Mouse (Mus musculus): ENCODE results near the gene Smim8. TPM values are rescaled to one million over a fixed set of nuclear protein-coding genes. Genes with fewer than 3 reads are reported as not detected.
"Not testable (repeated sequence)": the region's sequence is repeated elsewhere in the genome, so short reads cannot be mapped to it uniquely, and the experiment has no call there.

The Smim8 gene
- polyA plus RNA-seq, 1 experiment from 2014 or later, result 43.4 TPM

DNA sequence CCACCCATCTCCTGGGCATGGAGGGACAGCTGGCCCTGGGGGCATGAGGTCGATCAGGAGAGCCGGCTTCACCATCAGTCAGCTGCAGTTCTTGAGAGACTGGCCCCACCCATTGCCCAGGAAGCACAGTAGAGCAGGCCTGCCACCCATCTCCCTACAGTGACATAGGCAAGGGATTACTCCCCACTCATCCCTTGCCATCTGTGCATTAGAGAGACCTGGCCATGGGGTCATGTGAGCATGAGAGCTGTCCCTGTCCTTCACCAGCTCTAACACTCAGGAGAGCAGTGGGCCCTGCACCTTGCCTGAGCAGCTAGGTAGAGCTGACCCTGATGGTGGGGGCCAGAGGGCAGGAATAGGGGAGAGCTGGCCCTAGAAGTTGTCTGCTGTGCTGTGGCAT lies 7.4 kb upstream of the Smim8 start:
- no peak overlapping the region for H3K9ac ChIP-seq (ENCODE audit: low read length)
- WGBS, result 64% methylated on average over 2 of the region's 2 CpGs
- no peak overlapping the region for H3K4me2 ChIP-seq (ENCODE audit: low read depth, low read length)
- no peak overlapping the region for H3K4me3 ChIP-seq (replicated peaks; ENCODE audit: low read length)
- H3K9me3 ChIP-seq (replicated peaks; ENCODE audit: control insufficient read depth, low read length), result no peaks in the 10 kb centered on the region
- no peaks in the 10 kb centered on the region for H3K36me3 ChIP-seq (ENCODE audit: control insufficient read depth, insufficient read depth, low read length)
- H3K27me3 ChIP-seq (ENCODE audit: control insufficient read depth, insufficient read depth, low read length), result no peaks in the 10 kb centered on the region
- ATAC-seq (ENCODE audit: insufficient read depth, low FRiP score), result peak; percentile 40; the same call in 1 of the 2 replicates
- no peak overlapping the region for H3K27ac ChIP-seq (ENCODE audit: low read length)
- no peaks in the 10 kb centered on the region for H3K4me1 ChIP-seq (ENCODE audit: control insufficient read depth, insufficient read depth, low read length)

DNA sequence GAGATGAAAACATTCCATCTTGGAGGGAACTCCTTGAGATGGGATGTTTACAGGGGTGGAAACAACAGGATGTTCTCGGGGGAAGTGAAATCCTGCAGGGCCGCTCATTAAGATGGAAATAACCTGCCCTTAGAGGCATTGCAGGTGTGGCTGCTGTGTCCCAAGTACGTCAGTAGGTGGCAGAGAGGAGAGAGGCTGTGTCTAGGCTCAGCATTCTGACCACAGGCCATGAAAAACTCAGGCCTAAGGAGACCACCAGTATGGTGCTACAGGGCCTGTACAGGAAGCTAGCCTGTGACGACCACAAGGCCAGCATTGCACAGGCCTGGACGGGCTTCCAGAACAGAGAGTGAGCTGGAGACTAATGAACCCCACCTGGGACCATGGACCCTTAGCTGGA lies 6.6 kb upstream of the Smim8 start:
- Histone ChIP-seq H3K36me3 (ENCODE audit: control insufficient read depth, insufficient read depth, low read length) (no peaks in the 10 kb centered on the region), H3K4me3 (replicated peaks; ENCODE audit: low read length) (no peak overlapping the region), H3K9ac (ENCODE audit: low read length) (no peak overlapping the region), H3K4me2 (ENCODE audit: low read depth, low read length) (no peak overlapping the region), H3K9me3 (replicated peaks; ENCODE audit: control insufficient read depth, low read length) (no peaks in the 10 kb centered on the region), H3K27ac (ENCODE audit: low read length) (no peak overlapping the region), H3K4me1 (ENCODE audit: control insufficient read depth, insufficient read depth, low read length) (no peaks in the 10 kb centered on the region), H3K27me3 (ENCODE audit: control insufficient read depth, insufficient read depth, low read length) (no peaks in the 10 kb centered on the region)
- 59% methylated on average over 5 of the region's 5 CpGs for WGBS
- ATAC-seq (ENCODE audit: insufficient read depth, low FRiP score), result no peak

DNA sequence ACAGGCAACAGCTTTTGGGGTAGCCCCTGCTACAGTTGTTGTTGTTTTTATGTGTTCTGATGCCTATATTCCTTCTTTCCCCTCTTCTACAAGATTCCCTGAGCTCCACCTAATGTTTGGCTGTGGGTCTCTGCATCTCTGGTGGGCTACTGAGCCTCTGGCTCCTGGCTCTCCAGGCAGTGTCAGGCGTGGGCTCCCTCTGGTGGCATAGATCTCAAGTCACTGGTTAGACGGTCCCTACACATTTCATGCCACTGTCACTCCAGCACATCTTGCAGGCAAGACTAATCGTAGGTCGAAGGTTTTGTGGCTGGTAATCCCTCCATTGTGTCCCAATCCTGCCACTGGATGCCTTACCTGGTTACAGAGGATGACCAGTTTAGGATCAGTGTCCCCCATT lies 4.5 kb upstream of the Smim8 start:
- H3K9me3 ChIP-seq (replicated peaks; ENCODE audit: control insufficient read depth, low read length), result no peaks in the 10 kb centered on the region
- H3K27ac ChIP-seq (ENCODE audit: low read length), result no peak overlapping the region
- no peak overlapping the region for H3K9ac ChIP-seq (ENCODE audit: low read length)
- H3K27me3 ChIP-seq (ENCODE audit: control insufficient read depth, insufficient read depth, low read length), result no peaks in the 10 kb centered on the region
- H3K36me3 ChIP-seq (ENCODE audit: control insufficient read depth, insufficient read depth, low read length), result no peaks in the 10 kb centered on the region
- 36% methylated on average over 4 of the region's 4 CpGs for WGBS
- H3K4me3 ChIP-seq (replicated peaks; ENCODE audit: low read length), result no peak overlapping the region
- no peaks in the 10 kb centered on the region for H3K4me1 ChIP-seq (ENCODE audit: control insufficient read depth, insufficient read depth, low read length)
- ATAC-seq (ENCODE audit: insufficient read depth, low FRiP score), result no peak
- no peak overlapping the region for H3K4me2 ChIP-seq (ENCODE audit: low read depth, low read length)

DNA sequence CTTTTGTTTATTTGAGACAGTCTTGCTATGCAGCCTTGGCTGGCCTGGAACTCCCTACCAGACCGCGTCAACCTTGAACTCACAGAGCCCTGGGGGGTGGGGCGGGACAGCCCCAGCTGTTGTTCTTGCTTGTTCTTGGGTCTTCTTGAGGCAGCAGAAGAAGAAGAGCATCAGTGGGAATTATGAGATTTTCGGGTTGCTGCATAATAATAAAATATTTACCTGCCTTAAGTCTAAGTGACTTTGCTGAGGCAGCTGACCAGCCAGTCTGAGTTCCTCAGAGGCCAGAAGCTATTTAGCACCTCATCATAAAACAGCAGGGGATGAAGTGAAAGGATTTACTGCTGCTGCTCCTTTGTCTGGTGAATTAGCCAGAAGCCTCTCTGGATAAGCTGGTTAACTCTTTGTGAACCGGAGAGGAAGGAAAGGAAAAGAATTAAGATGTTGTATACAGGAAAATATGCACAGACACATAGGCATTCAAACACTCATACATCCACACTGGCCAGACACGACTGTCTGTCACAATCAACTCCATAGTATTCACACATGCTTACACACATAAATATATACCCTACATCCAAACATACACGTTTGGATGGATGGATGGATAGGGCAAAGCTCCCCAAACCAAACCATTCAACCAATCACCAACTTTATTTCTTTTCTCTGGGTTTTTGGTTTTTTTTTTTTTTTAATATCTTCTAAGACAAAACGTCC lies 6.4 kb downstream of the Smim8 start:
- no peak overlapping the region for H3K9ac ChIP-seq (ENCODE audit: low read length)
- WGBS, result 21% methylated on average over 8 of the region's 8 CpGs
- ATAC-seq (ENCODE audit: insufficient read depth, low FRiP score), result no peak
- no peaks in the 10 kb centered on the region for H3K36me3 ChIP-seq (ENCODE audit: control insufficient read depth, insufficient read depth, low read length)
- no peak overlapping the region for H3K4me2 ChIP-seq (ENCODE audit: low read depth, low read length)
- no peaks in the 10 kb centered on the region for H3K4me1 ChIP-seq (ENCODE audit: control insufficient read depth, insufficient read depth, low read length)
- H3K4me3 ChIP-seq (replicated peaks; ENCODE audit: low read length), result no peak overlapping the region
- no peaks in the 10 kb centered on the region for H3K27me3 ChIP-seq (ENCODE audit: control insufficient read depth, insufficient read depth, low read length)
- H3K27ac ChIP-seq (ENCODE audit: low read length), result no peak overlapping the region
- H3K9me3 ChIP-seq (replicated peaks; ENCODE audit: control insufficient read depth, low read length), result no peaks in the 10 kb centered on the region

DNA sequence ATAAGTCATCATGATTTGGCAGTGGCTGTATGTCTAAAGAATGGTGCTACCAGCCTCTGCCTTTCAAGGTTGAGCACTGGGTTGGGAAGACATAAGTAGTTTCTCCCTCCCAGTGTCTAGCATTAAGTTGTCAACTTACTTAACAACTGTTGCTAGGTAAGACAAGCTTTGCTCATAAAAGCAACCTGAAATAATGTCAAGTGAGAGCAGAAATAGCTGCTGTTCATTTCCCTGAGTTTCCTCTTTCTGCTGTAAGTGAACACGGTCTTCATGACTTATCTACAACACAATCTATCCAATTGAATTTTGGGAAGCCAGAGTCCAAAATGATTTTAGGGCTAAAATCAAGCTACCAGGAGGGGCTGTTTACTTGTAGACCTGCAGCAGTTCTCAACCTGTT lies 22.1 kb downstream of the Smim8 start, which contains the start of gene Gm136:
Gene Gm136, minus strand, starts transcription at position 101 of the 400 bp plus-strand sequence.
- no peak within 1 kb of the TSS for H3K4me3 ChIP-seq (replicated peaks; ENCODE audit: low read length)
- WGBS, result 74% methylated on average over 1 of the region's 1 CpGs
- no peaks in the 10 kb centered on the region for H3K9me3 ChIP-seq (replicated peaks; ENCODE audit: control insufficient read depth, low read length)
- no peak within 1 kb of the TSS for H3K9ac ChIP-seq (ENCODE audit: low read length)
- no peaks in the 10 kb centered on the region for H3K4me1 ChIP-seq (ENCODE audit: control insufficient read depth, insufficient read depth, low read length)
- no peak within 1 kb of the TSS for H3K4me2 ChIP-seq (ENCODE audit: low read depth, low read length)
- no peak within 1 kb of the TSS for H3K27ac ChIP-seq (ENCODE audit: low read length)
- H3K36me3 ChIP-seq (ENCODE audit: control insufficient read depth, insufficient read depth, low read length), result no peaks in the 10 kb centered on the region
- no peak for ATAC-seq (ENCODE audit: insufficient read depth, low FRiP score)
- no peaks in the 10 kb centered on the region for H3K27me3 ChIP-seq (ENCODE audit: control insufficient read depth, insufficient read depth, low read length)

GRCm38 (mm10) chr4:34749236-34749635 lies 29.0 kb downstream of the Smim8 start:
- Histone ChIP-seq H3K36me3 (ENCODE audit: control insufficient read depth, insufficient read depth, low read length) (no peaks in the 10 kb centered on the region), H3K4me3 (replicated peaks; ENCODE audit: low read length) (no peak overlapping the region), H3K4me2 (ENCODE audit: low read depth, low read length) (no peak overlapping the region), H3K27me3 (ENCODE audit: control insufficient read depth, insufficient read depth, low read length) (no peaks in the 10 kb centered on the region), H3K27ac (ENCODE audit: low read length) (no peak overlapping the region), H3K4me1 (ENCODE audit: control insufficient read depth, insufficient read depth, low read length) (no peaks in the 10 kb centered on the region), H3K9me3 (replicated peaks; ENCODE audit: control insufficient read depth, low read length) (no peaks in the 10 kb centered on the region), H3K9ac (ENCODE audit: low read length) (no peak overlapping the region)
- WGBS, result 37% methylated on average over 6 of the region's 6 CpGs
- ATAC-seq (ENCODE audit: insufficient read depth, low FRiP score), result no peak

DNA sequence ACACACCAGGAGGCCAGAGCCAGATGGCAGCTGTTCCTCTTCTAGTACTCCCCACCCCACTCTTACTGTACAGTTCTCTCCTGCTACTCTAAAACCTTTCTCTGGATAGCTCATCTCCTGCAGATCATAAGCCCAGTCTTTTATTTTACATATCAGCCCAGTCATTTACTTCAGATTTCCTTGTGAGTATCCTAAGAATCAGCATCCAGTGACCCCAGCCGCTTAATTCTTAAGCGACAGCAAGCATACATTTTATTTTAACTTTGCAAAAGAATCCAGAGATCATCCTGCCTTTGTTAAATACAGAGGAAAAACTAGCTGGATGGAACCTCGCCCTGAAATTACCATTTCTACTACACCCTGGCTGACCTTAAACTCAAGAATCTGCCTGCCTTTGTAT lies 43.8 kb downstream of the Smim8 start:
- no peaks in the 10 kb centered on the region for H3K4me1 ChIP-seq (ENCODE audit: control insufficient read depth, insufficient read depth, low read length)
- no peak overlapping the region for H3K4me2 ChIP-seq (ENCODE audit: low read depth, low read length)
- no peaks in the 10 kb centered on the region for H3K9me3 ChIP-seq (replicated peaks; ENCODE audit: control insufficient read depth, low read length)
- no peak overlapping the region for H3K27ac ChIP-seq (ENCODE audit: low read length)
- H3K36me3 ChIP-seq (ENCODE audit: control insufficient read depth, insufficient read depth, low read length), result no peaks in the 10 kb centered on the region
- 67% methylated on average over 3 of the region's 3 CpGs for WGBS
- no peaks in the 10 kb centered on the region for H3K27me3 ChIP-seq (ENCODE audit: control insufficient read depth, insufficient read depth, low read length)
- ATAC-seq (ENCODE audit: insufficient read depth, low FRiP score), result no peak
- H3K9ac ChIP-seq (ENCODE audit: low read length), result no peak overlapping the region
- H3K4me3 ChIP-seq (replicated peaks; ENCODE audit: low read length), result no peak overlapping the region

DNA sequence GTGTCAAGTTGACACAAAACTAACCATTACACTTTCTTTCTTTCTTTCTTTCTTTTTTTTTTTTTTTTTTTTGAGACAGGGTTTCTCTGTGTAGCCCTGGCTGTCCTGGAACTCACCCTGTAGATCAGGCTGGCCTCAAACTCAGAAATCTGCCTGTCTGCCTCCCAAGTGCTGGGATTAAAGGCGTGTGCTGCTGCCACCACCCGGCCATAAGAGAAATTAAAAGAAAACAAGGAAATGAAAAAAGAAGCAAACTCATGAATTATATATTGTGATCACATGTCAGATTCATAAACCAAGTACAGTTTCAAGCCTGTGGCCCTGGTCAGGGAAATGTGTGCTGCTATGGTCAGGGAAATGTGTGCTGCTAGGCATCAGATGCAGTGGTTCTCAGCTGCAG lies 44.8 kb downstream of the Smim8 start:
- H3K4me3 ChIP-seq (replicated peaks; ENCODE audit: low read length); H3K9ac ChIP-seq (ENCODE audit: low read length); H3K9me3 ChIP-seq (replicated peaks; ENCODE audit: control insufficient read depth, low read length); H3K27me3 ChIP-seq (ENCODE audit: control insufficient read depth, insufficient read depth, low read length); H3K27ac ChIP-seq (ENCODE audit: low read length); H3K4me2 ChIP-seq (ENCODE audit: low read depth, low read length); H3K36me3 ChIP-seq (ENCODE audit: control insufficient read depth, insufficient read depth, low read length); ATAC-seq (ENCODE audit: insufficient read depth, low FRiP score); H3K4me1 ChIP-seq (ENCODE audit: control insufficient read depth, insufficient read depth, low read length): not testable (repeated sequence)
- WGBS, result 29% methylated on average over 2 of the region's 2 CpGs

GRCm38 (mm10) chr4:34729851-34730341 lies 48.3 kb downstream of the Smim8 start, which contains the start of gene Cfap206:
TSS of gene Cfap206 (minus strand) at chr4:34730206.
- Histone ChIP-seq H3K4me3 (replicated peaks; ENCODE audit: low read length) (peak within 1 kb of the TSS; percentile 49), H3K4me2 (ENCODE audit: low read depth, low read length) (peak within 1 kb of the TSS; percentile 92), H3K9ac (ENCODE audit: low read length) (peak within 1 kb of the TSS; percentile 37), H3K36me3 (ENCODE audit: control insufficient read depth, insufficient read depth, low read length) (no peaks in the 10 kb centered on the region), H3K4me1 (ENCODE audit: control insufficient read depth, insufficient read depth, low read length) (no peaks in the 10 kb centered on the region), H3K27ac (ENCODE audit: low read length) (no peak within 1 kb of the TSS), H3K27me3 (ENCODE audit: control insufficient read depth, insufficient read depth, low read length) (no peaks in the 10 kb centered on the region; the same call in 1 of the 2 replicates), H3K9me3 (replicated peaks; ENCODE audit: control insufficient read depth, low read length) (no peaks in the 10 kb centered on the region)
- under 1% methylated on average over 38 of the region's 38 CpGs for WGBS
- ATAC-seq (ENCODE audit: insufficient read depth, low FRiP score), result peak; percentile 96
